Mouse (Mus musculus): ENCODE results near the gene Sart3. TPM values are rescaled to one million over a fixed set of nuclear protein-coding genes. Genes with fewer than 3 reads are reported as not detected.

Gene Sart3
- total RNA-seq, 2 experiments from 2014 or later: 30.0 to 33.3 TPM

GRCm38 (mm10) chr5:113726618-113727017 lies 45.7 kb downstream of the Sart3 start:
- no peak for DNase-seq

GRCm38 (mm10) chr5:113725417-113725816 lies 46.9 kb downstream of the Sart3 start:
- DNase-seq: no peak

- peak; percentile 76 to 82 for DNase-seq
These were observed 47.9 kb downstream of the Sart3 start, which contains the start of gene 1700069L16Rik for GRCm38 (mm10) chr5:113724446-113724845. Gene 1700069L16Rik, minus strand, starts transcription at chr5:113724772.

GRCm38 (mm10) chr5:113723567-113724237 lies 48.6 kb downstream of the Sart3 start:
- no peak for DNase-seq

- peak in 1 of 2 experiments; percentile 37 for DNase-seq
These were observed 49.9 kb downstream of the Sart3 start for GRCm38 (mm10) chr5:113722224-113723013.

- DNase-seq: no peak
These were observed 53.1 kb downstream of the Sart3 start for GRCm38 (mm10) chr5:113719221-113719661.

GRCm38 (mm10) chr5:113716581-113717388 lies 55.5 kb downstream of the Sart3 start:
- DNase-seq: peak in 1 of 2 experiments; percentile 30

- no peak for DNase-seq
These were observed 59.4 kb downstream of the Sart3 start for GRCm38 (mm10) chr5:113712861-113713260.

- DNase-seq: peak in 1 of 2 experiments; percentile 13
These were observed 68.3 kb downstream of the Sart3 start for GRCm38 (mm10) chr5:113703803-113704585.

- no peak for DNase-seq
These were observed 71.8 kb downstream of the Sart3 start for GRCm38 (mm10) chr5:113700388-113701023.

- DNase-seq: no peak
These were observed 77.9 kb downstream of the Sart3 start for GRCm38 (mm10) chr5:113694415-113694814.

GRCm38 (mm10) chr5:113694000-113694399 lies 78.3 kb downstream of the Sart3 start:
- no peak for DNase-seq

GRCm38 (mm10) chr5:113693196-113693755 lies 79.0 kb downstream of the Sart3 start:
- DNase-seq: no peak

Other genes starting within 250 kb of the Sart3 start
- 10 to 100 TPM; 15.3 to 24.4 TPM for gene Cmklr1, start 122.1 kb downstream of the Sart3 start, total RNA-seq (2021)
- gene 1700069L16Rik, start 47.7 kb downstream of the Sart3 start, total RNA-seq (2021): not detected
- gene Ficd, start 36.7 kb downstream of the Sart3 start, total RNA-seq (2021): 10 to 100 TPM; 12.7 to 15.2 TPM
- 100 to 1,000 TPM; 612 to 984 TPM for gene Iscu, start 238 bp upstream of the Sart3 start, total RNA-seq (2021)
- 10 to 100 TPM in 1 of 2 experiments, 1 to 10 TPM in 1; 9.3 to 14.1 TPM for gene Tmem119, start 28.0 kb upstream of the Sart3 start, total RNA-seq (2021)
- 1 to 10 TPM; 2.5 to 4.1 TPM for gene Selplg, start 60.1 kb upstream of the Sart3 start, total RNA-seq (2021)
- gene Coro1c, start 136.2 kb upstream of the Sart3 start, total RNA-seq (2021): 10 to 100 TPM; 47.9 to 60.1 TPM
- 10 to 100 TPM; 16.5 to 18.8 TPM for gene Ssh1, start 221.4 kb upstream of the Sart3 start, total RNA-seq (2021)
- gene Dao, start 231.2 kb upstream of the Sart3 start, total RNA-seq (2021): not detected

All from adrenal gland, postnatal 36 days (tissue).